Mouse (Mus musculus): ENCODE data around the gene Hivep3. TPM values are rescaled to one million over a fixed set of nuclear protein-coding genes. Genes with fewer than 3 reads are reported as not detected.
A peak's percentile ranks its signal among the peaks of the same experiment; 100 is the strongest.

The Hivep3 gene
- total and polyA plus RNA-seq, 3 experiments = 14.4 to 32.3 (median 21.2) TPM

- TF ChIP-seq BHLHE40 (IDR thresholded peaks at IDR 0.05; ENCODE audit: low read depth, low read length) (peak; percentile 76), MYC (IDR thresholded peaks at IDR 0.05; ENCODE audit: low read depth, low read length) (peak; percentile 75), ZMIZ1 (IDR thresholded peaks at IDR 0.05; ENCODE audit: low read depth, low read length) (peak; percentile 49), HCFC1 (IDR thresholded peaks at IDR 0.05; ENCODE audit: low read depth, low read length) (no peak; the same call in 1 of the 2 replicates), UBTF (IDR thresholded peaks at IDR 0.05; ENCODE audit: low read depth, low read length) (no peak), SIN3A (IDR thresholded peaks at IDR 0.05; ENCODE audit: low read length) (peak; percentile 47), ZNF384 (IDR thresholded peaks at IDR 0.05; ENCODE audit: low read depth, low read length) (no peak; the same call in 1 of the 2 replicates), POLR2AphosphoS2 (IDR thresholded peaks at IDR 0.05; ENCODE audit: low read depth, low read length) (no peak; the same call in none of the 2 replicates), EP300 (IDR thresholded peaks at IDR 0.05; ENCODE audit: low read length) (peak; percentile 96), ELF1 (IDR thresholded peaks at IDR 0.05; ENCODE audit: low read depth, low read length) (peak; percentile 40), CTCF (conservative IDR thresholded peaks at IDR 0.05 in 1 of 2, IDR thresholded peaks at IDR 0.05 in 1 of 2; ENCODE audit: low read depth in 2 of 2, low read length in 2 of 2) (no peak), E2F4 (IDR thresholded peaks at IDR 0.05; ENCODE audit: insufficient replicate concordance, low read depth, low read length) (no peak)
Observed at GRCm38 (mm10) chr4:120053026-120054005, 319.7 kb downstream of the Hivep3 start (continued).

GRCm38 (mm10) chr4:120054145-120054544 is 320.6 kb downstream of the Hivep3 start:
- peaks cover 37% of the 10 kb centered on the region for H3K79me2 ChIP-seq (replicated peaks; ENCODE audit: control insufficient read depth, extremely low read depth, insufficient read depth, poor library complexity, severe bottlenecking)
- H3K27ac ChIP-seq (ENCODE audit: insufficient read depth, low read depth) = peak overlapping the region; percentile 96
- no peaks in the 10 kb centered on the region for H3K27me3 ChIP-seq (replicated peaks)
- H3K4me3 ChIP-seq (replicated peaks in 1 of 3; ENCODE audit: low read depth in 2 of 3, low read length in 2 of 3, poor library complexity in 1 of 3) = peak overlapping the region in 1 of 3 experiments; percentile 12
- peaks cover 54 to 90% of the 10 kb centered on the region in 2 experiments for H3K4me1 ChIP-seq (ENCODE audit: control insufficient read depth in 1 of 2, insufficient read depth in 2 of 2)
- peaks cover 0 to 42% of the 10 kb centered on the region in 2 experiments for H3K36me3 ChIP-seq (replicated peaks in 1 of 2; ENCODE audit: control insufficient read depth in 1 of 2, insufficient read depth in 1 of 2, low read length in 1 of 2)
- DNase-seq (ENCODE audit: extremely low read depth) = peak; percentile 78
- in situ Hi-C loops (cut with MboI; ENCODE audit: low pct_ligation_motif_present, low pct_unique_long_range_greater_than_20kb, low sequenced_read_pairs) (loop anchor here (5.0 kb wide), 1 partner anchor 87 kb away; no protein-coding TSS in a partner anchor), dilution Hi-C loops (cut with MboI; ENCODE audit: extremely low pct_ligation_motif_present, extremely low pct_unique_long_range_greater_than_20kb, low sequenced_read_pairs) (no loop called here)
- no peaks in the 10 kb centered on the region for H3K9me3 ChIP-seq (replicated peaks; ENCODE audit: low read length)
- peak overlapping the region; percentile 68 for H3K4me2 ChIP-seq (ENCODE audit: insufficient read depth, low read depth, poor library complexity, severe bottlenecking)
- peak overlapping the region; percentile 32; the same call in 1 of the 2 replicates for H3K9ac ChIP-seq (ENCODE audit: insufficient read depth, low read depth)
- TF ChIP-seq UBTF (IDR thresholded peaks at IDR 0.05; ENCODE audit: low read depth, low read length) = peak; percentile 72; the same call in 1 of the 2 replicates
- 0 out of 2 replicates have a peak, but pooled peaks have one; percentile 21 for TF ChIP-seq ZMIZ1 (IDR thresholded peaks at IDR 0.05; ENCODE audit: low read depth, low read length)
- TF ChIP-seq MYC (IDR thresholded peaks at IDR 0.05; ENCODE audit: low read depth, low read length) = no peak
- TF ChIP-seq RAD21 (IDR thresholded peaks at IDR 0.05; ENCODE audit: low read depth, low read length) = no peak
- peak; percentile 32; the same call in 1 of the 2 replicates for TF ChIP-seq CHD2 (IDR thresholded peaks at IDR 0.05; ENCODE audit: low read length)
- no peak for TF ChIP-seq ZKSCAN1 (IDR thresholded peaks at IDR 0.05; ENCODE audit: borderline replicate concordance, low read depth, low read length)
- TF ChIP-seq CTCF (conservative IDR thresholded peaks at IDR 0.05 in 1 of 2, IDR thresholded peaks at IDR 0.05 in 1 of 2; ENCODE audit: low read depth in 2 of 2, low read length in 2 of 2) = no peak
- no peak for TF ChIP-seq MAX (IDR thresholded peaks at IDR 0.05; ENCODE audit: low read length)
- TF ChIP-seq USF1 (IDR thresholded peaks at IDR 0.05; ENCODE audit: low read depth, low read length) = no peak
- peak; percentile 70 for TF ChIP-seq IRF4 (IDR thresholded peaks at IDR 0.05; ENCODE audit: low read depth, low read length)
- no peak for TF ChIP-seq USF2 (conservative IDR thresholded peaks at IDR 0.05; ENCODE audit: low read depth, low read length)
- TF ChIP-seq ETS1 (conservative IDR thresholded peaks at IDR 0.05; ENCODE audit: low read depth, low read length) = peak; percentile 81
- no peak for TF ChIP-seq ZC3H11A (IDR thresholded peaks at IDR 0.05; ENCODE audit: low read depth, low read length)
- peak; percentile 75; the same call in 1 of the 2 replicates for TF ChIP-seq EP300 (IDR thresholded peaks at IDR 0.05; ENCODE audit: low read length)
- TF ChIP-seq MAFK (IDR thresholded peaks at IDR 0.05; ENCODE audit: insufficient replicate concordance, low read length) = no peak
- TF ChIP-seq JUND (conservative IDR thresholded peaks at IDR 0.05; ENCODE audit: low read depth, low read length) = no peak
- TF ChIP-seq E2F4 (IDR thresholded peaks at IDR 0.05; ENCODE audit: insufficient replicate concordance, low read depth, low read length) = no peak
- peak; percentile 62 for TF ChIP-seq TCF12 (IDR thresholded peaks at IDR 0.05; ENCODE audit: low read depth, low read length)
- no peak for TF ChIP-seq ZNF384 (IDR thresholded peaks at IDR 0.05; ENCODE audit: low read depth, low read length)
- peak; percentile 18; the same call in 1 of the 2 replicates for TF ChIP-seq MXI1 (IDR thresholded peaks at IDR 0.05; ENCODE audit: low read depth, low read length)
- TF ChIP-seq BHLHE40 (IDR thresholded peaks at IDR 0.05; ENCODE audit: low read depth, low read length) = peak; percentile 84
- no peak for TF ChIP-seq SMC3 (IDR thresholded peaks at IDR 0.05; ENCODE audit: low read depth, low read length)
- TF ChIP-seq MAZ (IDR thresholded peaks at IDR 0.05; ENCODE audit: low read depth, low read length) = 0 out of 2 replicates have a peak, but pooled peaks have one; percentile 22
- no peak for TF ChIP-seq GABPA (IDR thresholded peaks at IDR 0.05; ENCODE audit: insufficient replicate concordance, low read depth, low read length)
- no peak for TF ChIP-seq PAX5 (IDR thresholded peaks at IDR 0.05; ENCODE audit: low read length)
- no peak for TF ChIP-seq NELFE (IDR thresholded peaks at IDR 0.05; ENCODE audit: low read depth, low read length)
- TF ChIP-seq ELF1 (IDR thresholded peaks at IDR 0.05; ENCODE audit: low read depth, low read length) = peak; percentile 26; the same call in 1 of the 2 replicates
- no peak for TF ChIP-seq KAT2A (IDR thresholded peaks at IDR 0.05; ENCODE audit: insufficient replicate concordance, low read length)
- TF ChIP-seq HCFC1 (IDR thresholded peaks at IDR 0.05; ENCODE audit: low read depth, low read length) = no peak
